Mouse (Mus musculus) kidney, postnatal 14 days (tissue): ENCODE measurements around the gene Krt86.
"Not testable (repeated sequence)": the region's sequence is repeated elsewhere in the genome, so short reads cannot be mapped to it uniquely, and the experiment has no call there.

Source experiments
- DNase-seq: peaks from one replicate; pipeline ENCODE4 v3.0.0; 2022; ENCODE audit warnings: mixed read lengths

The Krt86 gene

GRCm38 (mm10) chr15:101493713-101494112 is 20.4 kb downstream of the Krt86 start:
- no peak for DNase-seq

GRCm38 (mm10) chr15:101494203-101494602 is 20.9 kb downstream of the Krt86 start:
- no peak for DNase-seq

- no peak for DNase-seq
These were observed 22.0 kb downstream of the Krt86 start for GRCm38 (mm10) chr15:101495266-101495665.

DNA sequence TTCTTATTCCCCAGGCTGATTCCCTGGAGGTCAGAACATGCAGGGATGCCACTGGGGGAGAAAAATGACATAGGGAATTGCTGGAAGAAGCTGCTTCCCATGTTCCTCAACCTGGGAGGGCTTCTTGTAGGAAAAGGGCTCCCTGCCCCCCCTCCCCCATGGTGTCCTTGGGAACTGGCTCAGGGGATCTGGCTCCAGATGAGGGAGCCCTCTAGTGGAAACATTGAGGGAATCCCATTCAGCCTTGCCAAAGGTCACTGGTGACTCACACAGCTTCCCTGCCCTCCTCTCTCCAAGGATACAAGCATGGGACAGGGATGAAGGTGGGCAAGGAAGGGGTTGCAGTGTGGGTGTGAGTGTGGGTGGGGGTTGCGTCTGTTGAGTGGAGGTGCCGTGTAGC is 23.9 kb downstream of the Krt86 start:
- DNase-seq, result peak; percentile 44

- DNase-seq, result peak; percentile 10
These were observed 33.8 kb downstream of the Krt86 start for GRCm38 (mm10) chr15:101506896-101507758.

DNA sequence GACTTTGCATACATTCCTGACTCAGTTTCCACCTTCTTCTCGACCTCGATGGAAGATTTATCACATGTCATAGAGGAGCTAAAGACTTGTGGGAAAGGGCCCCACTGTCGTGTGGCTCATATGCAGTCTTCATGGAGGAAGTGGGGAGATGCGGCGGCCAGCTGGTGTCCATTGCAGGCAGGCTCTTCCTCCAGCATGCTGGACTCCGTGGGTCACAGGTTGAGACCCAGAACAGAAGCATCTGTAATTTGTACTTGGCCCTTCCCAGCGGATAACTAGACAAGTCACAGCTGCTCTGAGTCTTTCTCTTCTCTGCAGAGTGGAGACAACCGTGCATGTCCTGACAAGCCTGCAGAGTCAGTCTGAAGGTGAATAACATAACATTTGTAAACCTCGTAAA is 35.0 kb downstream of the Krt86 start:
- peak; percentile 39 for DNase-seq

DNA sequence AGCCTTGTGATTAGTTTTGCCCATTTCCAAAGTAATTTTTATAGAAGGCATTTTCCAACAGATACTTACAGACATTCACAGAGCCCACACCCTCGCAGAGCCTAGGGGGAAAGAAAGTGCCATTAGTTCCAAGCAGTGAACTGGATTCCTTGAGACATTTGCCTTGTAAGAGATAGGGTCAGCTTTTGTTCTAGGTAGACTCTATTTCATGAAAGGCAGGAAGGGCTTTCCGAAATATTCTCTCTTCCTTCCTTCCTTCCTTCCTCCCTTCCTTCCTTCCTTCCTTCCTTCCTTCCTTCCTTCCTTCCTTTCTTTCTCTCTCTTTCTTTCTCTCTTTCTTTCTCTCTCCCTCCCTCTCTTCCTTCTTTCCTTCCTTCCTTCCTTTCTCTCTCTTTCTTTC is 43.9 kb downstream of the Krt86 start, which contains the start of gene Gm49425:
Gene Gm49425 (minus strand): TSS at position 101 of the 400 bp plus-strand sequence.
- not testable (repeated sequence) for DNase-seq

GRCm38 (mm10) chr15:101519792-101520191 is 46.5 kb downstream of the Krt86 start:
- DNase-seq, result peak; percentile 82

GRCm38 (mm10) chr15:101522556-101523232 is 49.4 kb downstream of the Krt86 start:
- peak; percentile 10 for DNase-seq
